Mouse (Mus musculus): ENCODE data around the gene Nsd1.

DNA sequence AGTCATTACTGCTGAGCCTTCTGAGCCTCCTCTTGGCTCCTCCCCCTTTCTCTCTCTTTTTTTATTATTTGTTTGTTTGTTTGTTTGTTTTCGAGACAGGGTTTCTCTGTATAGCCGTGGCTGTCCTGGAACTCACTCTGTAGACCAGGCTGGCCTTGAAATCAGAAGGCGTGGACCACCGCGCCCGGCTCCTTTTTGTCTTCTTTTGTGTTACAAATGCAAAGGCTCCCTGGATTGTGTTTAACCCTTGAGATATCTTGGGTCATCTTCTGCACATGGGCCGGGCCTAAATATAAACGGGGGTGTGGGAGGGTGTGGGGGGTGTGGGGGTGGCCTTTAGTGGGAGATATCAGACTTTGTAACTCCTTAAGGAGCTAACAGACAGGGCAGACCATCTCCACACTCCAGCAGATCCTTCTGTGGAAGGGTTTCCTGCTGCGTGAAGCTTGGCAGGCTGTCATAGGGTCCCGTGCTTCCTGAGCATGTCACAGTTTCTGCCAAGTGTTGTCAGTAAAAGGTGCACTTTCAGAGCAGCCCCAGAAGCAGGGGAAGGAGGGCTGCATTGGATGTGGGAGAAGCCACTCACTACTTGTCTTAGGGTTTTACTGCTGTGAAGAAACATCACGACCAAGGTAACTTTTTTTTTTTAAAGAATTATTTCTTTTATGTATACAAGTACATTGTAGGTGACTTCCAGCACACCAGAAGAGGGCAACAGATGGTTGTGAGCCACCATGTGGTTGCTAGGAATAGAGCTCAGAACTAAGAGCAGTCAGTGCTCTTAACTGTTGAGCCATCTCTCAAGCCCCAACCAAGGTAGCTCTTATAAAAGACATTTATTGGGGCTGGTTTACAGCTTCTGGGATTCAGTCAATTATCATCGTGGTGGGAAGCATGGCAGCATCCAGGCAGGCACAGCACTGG, 128.8 kb downstream of the Nsd1 start:
- TF ChIP-seq CTCF (conservative IDR thresholded peaks at IDR 0.05; ENCODE audit: insufficient read depth, insufficient read length, low read depth, low read length) (no peak), POLR2A (IDR thresholded peaks at IDR 0.05; ENCODE audit: low read depth, low read length) (no peak)
